Mouse (Mus musculus) central nervous system, embryonic 11.5 days (tissue): Measurements from ENCODE around the gene Trim39. TPM values are rescaled to one million over a fixed set of nuclear protein-coding genes. Genes with fewer than 3 reads are reported as not detected.

Experiments used
- polyA plus RNA-seq: library from polyadenylated mRNA; depleted of rRNA; stranded (reverse); fragments of >200 nt; gene quantifications from 2 replicates; pipeline ENCODE4 v1.2.3, GENCODE M21; 2012; rRNA removed

The Trim39 gene
- polyA plus RNA-seq: 43.9 and 47.1 TPM in 2 replicates

GRCm38 (mm10) chr17:36271586-36272256, at the start of gene Trim39:
Trim39 (minus strand) TSS chr17:36272247.

DNA sequence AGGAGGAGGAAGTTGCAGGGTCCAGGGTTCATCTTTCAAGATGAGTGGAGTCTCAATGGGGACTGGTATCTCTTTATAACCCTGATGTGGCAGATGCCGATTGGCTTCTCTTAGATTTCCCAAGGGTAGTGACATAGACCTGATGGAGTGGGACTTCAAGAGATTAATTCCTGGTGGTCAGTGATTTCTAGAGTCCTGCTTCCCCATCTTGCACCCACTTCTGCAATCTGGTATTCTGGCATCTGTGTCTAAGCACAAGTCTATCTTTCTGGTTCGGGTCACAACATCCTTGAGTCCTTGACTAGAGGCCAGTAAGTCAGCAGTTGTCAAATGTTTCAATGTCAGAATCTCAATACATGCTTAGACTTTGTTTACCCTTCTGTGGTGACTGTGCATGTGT, 14.3 kb upstream of the Trim39 start, which contains the start of gene H2-M10.2:
TSS of gene H2-M10.2 (minus strand) at position 101 of the 400 bp plus-strand sequence.

DNA sequence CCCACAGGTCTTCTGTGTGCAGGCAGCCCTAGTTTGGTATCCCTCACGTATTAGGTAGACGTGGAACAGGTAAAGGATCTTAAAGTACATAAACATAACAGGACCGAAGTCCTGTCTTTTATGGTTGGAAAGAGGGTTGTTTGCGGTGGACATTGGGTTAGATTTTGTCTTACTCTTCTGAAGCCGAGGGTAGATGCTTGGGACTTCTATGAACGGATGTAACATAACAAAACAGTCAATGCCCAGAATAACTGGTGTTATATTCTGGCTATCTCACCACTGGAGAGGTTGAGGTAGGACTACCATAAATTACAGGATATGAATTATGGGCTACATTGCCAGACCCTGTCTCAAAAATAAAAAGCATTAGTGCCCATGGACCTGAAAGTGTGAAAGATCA, 14.1 kb downstream of the Trim39 start, which contains the start of gene Rpp21:
TSS of gene Rpp21 (minus strand) at position 101 of the 400 bp plus-strand sequence.

Other genes starting within 250 kb of the Trim39 start
- gene H2-T23, start 239.4 kb downstream of the Trim39 start, polyA plus RNA-seq: 4.6 and 5.0 TPM in 2 replicates
- gene H2-T22, start 229.5 kb downstream of the Trim39 start, polyA plus RNA-seq: 10.6 and 12.9 TPM in 2 replicates
- gene Gm6034, start 229.3 kb downstream of the Trim39 start, polyA plus RNA-seq: not detected in 2 replicates
- not detected in 2 replicates for gene Gm11127, start 213.9 kb downstream of the Trim39 start, polyA plus RNA-seq
- not detected in 2 replicates for gene Gm19684, start 150.6 kb downstream of the Trim39 start, polyA plus RNA-seq
- gene Gm7030, start 142.8 kb downstream of the Trim39 start, polyA plus RNA-seq: not detected in 2 replicates
- 0.15 and 0.28 TPM in 2 replicates for gene Gm8909, start 103.7 kb downstream of the Trim39 start, polyA plus RNA-seq
- not detected in 2 replicates for gene H2-T3, start 82.0 kb downstream of the Trim39 start, polyA plus RNA-seq
- 59.6 and 60.2 TPM in 2 replicates for gene Rpp21, start 14.2 kb downstream of the Trim39 start, polyA plus RNA-seq
- gene H2-M10.2, start 14.2 kb upstream of the Trim39 start, polyA plus RNA-seq: not detected in 2 replicates
- not detected in 2 replicates for gene H2-M10.1, start 53.9 kb upstream of the Trim39 start, polyA plus RNA-seq
- gene H2-M10.3, start 96.2 kb upstream of the Trim39 start, polyA plus RNA-seq: not detected in 2 replicates
- gene H2-M10.4, start 190.1 kb upstream of the Trim39 start, polyA plus RNA-seq: not detected in 2 replicates